Mouse (Mus musculus) thymus, adult 2 months (tissue): Measurements from ENCODE around the gene Cplx1. TPM values are rescaled to one million over a fixed set of nuclear protein-coding genes. Genes with fewer than 3 reads are reported as not detected.
"Not testable (repeated sequence)": the region's sequence is repeated elsewhere in the genome, so short reads cannot be mapped to it uniquely, and the experiment has no call there.

ENCODE experiments used
- DNase-seq: peaks from one replicate; pipeline ENCODE4 v3.0.0; 2021
- H3K27ac ChIP-seq: fragments of 200-500 bp; 2 replicates; pipeline ENCODE4 v1.5.1; 2012; ENCODE audit warnings: low read length, control low read depth; ENCODE audit not compliant: control insufficient read depth, insufficient read depth
- H3K27me3 ChIP-seq: fragments of 200-500 bp; 2 replicates; pipeline ENCODE4 v1.6.1; 2012; ENCODE audit warnings: mild to moderate bottlenecking, low read length, moderate library complexity, mixed read lengths; ENCODE audit not compliant: control insufficient read depth, insufficient read depth
- H3K36me3 ChIP-seq: fragments of 200-500 bp; 2 replicates; pipeline ENCODE4 v1.6.1; 2012; ENCODE audit warnings: mild to moderate bottlenecking, low read length, moderate library complexity; ENCODE audit not compliant: control insufficient read depth, insufficient read depth
- H3K4me1 ChIP-seq: fragments of 200-500 bp; replicated peaks from 2 replicates; pipeline ENCODE4 v1.6.1; 2012; ENCODE audit warnings: low read length; ENCODE audit not compliant: control insufficient read depth, insufficient read depth
- H3K4me3 ChIP-seq: fragments of 200-500 bp; 2 replicates; pipeline ENCODE4 v1.5.1; 2012; ENCODE audit warnings: mild to moderate bottlenecking, low read length, control low read depth, moderate library complexity; ENCODE audit not compliant: control insufficient read depth, insufficient read depth
- CTCF ChIP-seq: fragments of 200-500 bp; IDR thresholded peaks from 2 replicates; pipeline ENCODE4 v1.5.1; 2012; ENCODE audit warnings: mild to moderate bottlenecking, control low read depth, low read length, moderate library complexity, borderline replicate concordance; ENCODE audit not compliant: control insufficient read depth, poor library complexity, insufficient read depth; ENCODE audit errors: extremely low read depth
- POLR2A ChIP-seq: fragments of 200-500 bp; IDR thresholded peaks from 2 replicates; pipeline ENCODE4 v1.6.1; 2012; ENCODE audit warnings: mild to moderate bottlenecking, low read length, control low read depth, moderate library complexity; ENCODE audit not compliant: control insufficient read depth, poor library complexity, insufficient read depth; ENCODE audit errors: extremely low read depth
- WGBS: fragments of 180-500 bp; shearing (Covaris S2); methylation state at CpG from one replicate; pipeline ENCODE4 v1.1.7; 2018; 5-methylcytosine and 5-hydroxymethylcytosine counted together
- polyA plus RNA-seq: library from polyadenylated mRNA; depleted of rRNA; stranded (reverse); fragments of >200 nt; gene quantifications from 2 replicates; pipeline ENCODE4 v1.2.3, GENCODE M21; 2012; rRNA removed

Cplx1 gene
- polyA plus RNA-seq, 1 experiment: 0.27 TPM

GRCm38 (mm10) chr5:108501573-108501972 is 48.3 kb downstream of the Cplx1 start:
- Histone ChIP-seq H3K27ac (no peak overlapping the region), H3K36me3 (peaks cover 63% of the 10 kb centered on the region), H3K27me3 (no peaks in the 10 kb centered on the region), H3K4me3 (no peak overlapping the region), H3K4me1 (no peaks in the 10 kb centered on the region)
- no peak for DNase-seq
- TF ChIP-seq CTCF (no peak), POLR2A (no peak)
- 33% methylated on average over 1 of the region's 1 CpGs for WGBS

DNA sequence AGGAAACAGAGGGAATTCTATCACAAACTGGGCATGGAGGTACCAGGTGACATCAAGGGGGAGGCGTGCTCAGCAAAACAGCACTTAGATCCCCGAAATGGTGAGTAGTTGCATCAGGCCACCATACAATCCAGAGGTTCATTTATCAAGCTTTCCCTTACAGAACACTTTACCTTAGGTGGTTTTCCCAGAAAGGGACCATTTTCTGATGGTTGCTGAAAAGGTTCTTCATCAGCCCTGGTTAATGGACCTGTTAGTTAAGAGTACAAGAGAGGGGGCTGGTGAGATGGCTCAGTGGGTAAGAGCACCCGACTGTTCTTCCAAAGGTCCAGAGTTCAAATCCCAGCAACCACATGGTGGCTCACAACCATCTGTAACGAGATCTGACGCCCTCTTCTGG is 63.7 kb downstream of the Cplx1 start:
- H3K27ac ChIP-seq, H3K4me1 ChIP-seq, H3K27me3 ChIP-seq, DNase-seq, H3K4me3 ChIP-seq: not testable (repeated sequence)
- whole genome bisulfite sequencing: 98% methylated on average over 5 of the region's 5 CpGs
- H3K36me3 ChIP-seq: peaks cover 43% of the 10 kb centered on the region

DNA sequence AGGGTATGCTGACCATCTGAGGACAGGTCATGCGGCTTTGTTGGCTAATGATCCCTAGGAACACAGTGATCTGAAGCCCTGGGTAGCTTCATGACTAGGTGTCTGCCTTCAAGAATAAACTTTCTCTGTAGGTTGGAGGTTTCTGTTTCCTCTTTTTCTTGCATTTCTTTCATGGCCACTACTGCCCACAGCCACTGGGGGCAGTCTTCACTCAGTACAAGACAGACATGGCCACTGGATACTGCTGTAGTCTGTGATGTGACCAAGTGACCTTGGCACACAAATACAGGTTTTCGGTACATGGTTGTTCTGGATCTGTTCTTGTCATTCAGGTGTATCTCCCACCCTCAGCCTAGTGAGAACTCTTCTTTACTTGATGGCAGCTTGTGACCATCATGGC is 64.6 kb downstream of the Cplx1 start:
- no peaks in the 10 kb centered on the region for H3K27me3 ChIP-seq
- no peak for TF ChIP-seq POLR2A
- TF ChIP-seq CTCF: no peak
- no peak overlapping the region for H3K27ac ChIP-seq
- no peak overlapping the region for H3K4me3 ChIP-seq
- H3K36me3 ChIP-seq: peaks cover 42% of the 10 kb centered on the region
- no peaks in the 10 kb centered on the region for H3K4me1 ChIP-seq
- 100% methylated on average over 2 of the region's 2 CpGs for WGBS
- peak; percentile 47 for DNase-seq

GRCm38 (mm10) chr5:108483006-108483405 is 66.8 kb downstream of the Cplx1 start:
- Histone ChIP-seq H3K4me3 (no peak overlapping the region), H3K27me3 (no peaks in the 10 kb centered on the region), H3K4me1 (no peaks in the 10 kb centered on the region), H3K27ac (no peak overlapping the region), H3K36me3 (peaks cover 31% of the 10 kb centered on the region)
- WGBS: 94% methylated on average over 6 of the region's 6 CpGs
- TF ChIP-seq POLR2A: no peak
- no peak for TF ChIP-seq CTCF
- no peak for DNase-seq

DNA sequence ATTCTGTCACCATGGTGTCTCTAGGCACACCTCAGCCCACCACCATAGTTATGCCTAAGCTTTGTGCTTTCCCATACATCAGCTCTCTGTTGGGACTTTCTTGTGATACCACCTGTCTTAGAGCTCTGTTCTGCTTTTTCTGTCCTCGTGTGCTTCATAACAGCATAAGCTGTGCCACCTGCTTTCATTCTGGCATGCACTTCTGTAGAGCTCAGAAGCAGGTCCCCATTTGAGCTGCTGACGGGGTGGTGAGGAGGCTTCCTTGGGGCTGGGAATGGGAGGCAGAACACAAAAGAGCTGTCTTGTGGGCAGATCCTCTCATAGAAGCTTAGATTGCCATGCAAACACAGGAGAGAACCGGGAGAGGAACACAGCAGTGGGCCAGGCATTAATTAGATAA is 73.8 kb downstream of the Cplx1 start:
- no peak overlapping the region for H3K4me3 ChIP-seq
- no peak overlapping the region for H3K27ac ChIP-seq
- H3K4me1 ChIP-seq: no peaks in the 10 kb centered on the region
- no peak for DNase-seq
- WGBS: 96% methylated on average over 3 of the region's 3 CpGs
- H3K36me3 ChIP-seq: peaks cover 65% of the 10 kb centered on the region
- H3K27me3 ChIP-seq: no peaks in the 10 kb centered on the region
- TF ChIP-seq CTCF: no peak
- no peak for TF ChIP-seq POLR2A

DNA sequence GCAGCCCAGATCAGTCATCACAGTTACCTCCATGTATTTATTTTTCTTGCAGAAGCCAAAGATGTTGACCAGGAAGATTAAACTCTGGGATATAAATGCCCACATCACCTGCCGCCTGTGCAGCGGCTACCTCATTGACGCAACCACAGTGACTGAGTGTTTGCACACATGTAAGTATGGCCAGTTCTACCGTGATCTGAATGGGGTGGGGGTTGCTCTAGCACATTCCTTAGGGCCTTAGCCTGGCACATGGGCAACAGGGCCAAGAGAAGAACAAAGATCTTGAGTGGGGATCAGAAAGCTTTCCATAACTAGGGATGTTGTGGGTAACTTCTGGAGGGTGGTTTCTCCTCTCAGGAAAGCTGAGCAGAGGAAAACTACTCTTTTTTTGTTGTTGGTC is 76.1 kb downstream of the Cplx1 start:
- Histone ChIP-seq H3K27ac (no peak overlapping the region), H3K36me3 (peaks cover 59% of the 10 kb centered on the region), H3K4me3 (no peak overlapping the region), H3K4me1 (no peaks in the 10 kb centered on the region), H3K27me3 (no peaks in the 10 kb centered on the region)
- no peak for DNase-seq
- 95% methylated on average over 4 of the region's 4 CpGs for WGBS
- no peak for TF ChIP-seq CTCF
- no peak for TF ChIP-seq POLR2A

- DNase-seq: no peak
- H3K36me3 ChIP-seq: peaks cover 23% of the 10 kb centered on the region
- TF ChIP-seq POLR2A (no peak), CTCF (no peak)
- no peaks in the 10 kb centered on the region for H3K27me3 ChIP-seq
- WGBS: 96% methylated on average over 7 of the region's 7 CpGs
- H3K4me1 ChIP-seq: peaks cover 5% of the 10 kb centered on the region
- no peak overlapping the region for H3K27ac ChIP-seq
- H3K4me3 ChIP-seq: no peak overlapping the region
Measured at GRCm38 (mm10) chr5:108469617-108470016, 80.2 kb downstream of the Cplx1 start.

Other genes starting within 250 kb of the Cplx1 start
- 5.0 TPM in 2 replicates for gene Pigg, start 237.4 kb downstream of the Cplx1 start, polyA plus RNA-seq
- 0.61 and 1.1 TPM in 2 replicates for gene Gm42517, start 182.1 kb downstream of the Cplx1 start, polyA plus RNA-seq
- gene Pde6b, start 161.6 kb downstream of the Cplx1 start, polyA plus RNA-seq: not detected in 2 replicates
- gene Atp5k, start 115.6 kb downstream of the Cplx1 start, polyA plus RNA-seq: 35.6 and 46.8 TPM in 2 replicates
- 2.4 and 3.8 TPM in 2 replicates for gene Mfsd7a, start 101.1 kb downstream of the Cplx1 start, polyA plus RNA-seq
- gene Pcgf3, start 88.8 kb downstream of the Cplx1 start, polyA plus RNA-seq: 17.1 and 19.8 TPM in 2 replicates
- 158 and 164 TPM in 2 replicates for gene Gak, start 79.7 kb upstream of the Cplx1 start, polyA plus RNA-seq
- 73.3 and 77.3 TPM in 2 replicates for gene Tmem175, start 79.7 kb upstream of the Cplx1 start, polyA plus RNA-seq
- 34.6 and 35.4 TPM in 2 replicates for gene Idua, start 110.3 kb upstream of the Cplx1 start, polyA plus RNA-seq
- 39.5 and 45.0 TPM in 2 replicates for gene Dgkq, start 119.6 kb upstream of the Cplx1 start, polyA plus RNA-seq
- 0.44 and 0.87 TPM in 2 replicates for gene Slc26a1, start 125.5 kb upstream of the Cplx1 start, polyA plus RNA-seq
- gene Fgfrl1, start 142.4 kb upstream of the Cplx1 start, polyA plus RNA-seq: 22.2 and 26.0 TPM in 2 replicates
- gene Rnf212, start 225.0 kb upstream of the Cplx1 start, polyA plus RNA-seq: 0.08 TPM in 1 of 2 replicates, not detected in the other
- gene Tmed11, start 245.3 kb upstream of the Cplx1 start, polyA plus RNA-seq: not detected in 2 replicates